Comparison of ENCODE assay signal across 7 mouse cellular contexts in genomic region chr6:127086739-127087138, GRCm38 (mm10). TPM values are rescaled to one million over a fixed set of nuclear protein-coding genes. Genes with fewer than 3 reads are reported as not detected.
DNase-seq lines count a peak whose midpoint lies in the region.

No protein-coding gene starts in this region.

- peak; percentile 31 to 71 for DNase-seq in layer of hippocampus, adult 18-20 months (ENCODE audit: low spot score in 2 of 2)
- no peak for DNase-seq in layer of hippocampus, postnatal 36 days
- peak; percentile 61 for DNase-seq in brain, adult 2 months (ENCODE audit: low read depth, low spot score)
- peak; percentile 27 to 56 for DNase-seq in cerebellum, postnatal 36 days
- DNase-seq in left cerebral cortex, postnatal 4 days, result peak; percentile 50
- no peak for DNase-seq in embryo, embryonic 9.5 days (ENCODE audit: extremely low spot score)
- DNase-seq in spleen, postnatal 36 days (ENCODE audit: low spot score in 2 of 2), result no peak

- intact Hi-C loops in left cerebral cortex, postnatal 4 days (cut with DNase I), result loop anchor here (5.0 kb wide), 1 partner anchor 139 kb away; no protein-coding TSS in a partner anchor

RNA-seq across cellular contexts. Expression of gene Fgf23, which starts 14.0 kb away (rescaled TPM):
- under 1 TPM; 0.17 to 0.18 TPM for total RNA-seq in layer of hippocampus, adult 18-20 months (2021)
- total RNA-seq in layer of hippocampus, postnatal 36 days (2021), result under 1 TPM; 0.25 to 0.48 TPM
- under 1 TPM; 0.38 to 0.54 TPM for total RNA-seq in left cerebral cortex, postnatal 4 days (2021)

RNA-seq across cellular contexts. Expression of gene Tigar, which starts 22.6 kb away (rescaled TPM):
- total RNA-seq in layer of hippocampus, adult 18-20 months (2021), result 10 to 100 TPM; 27.9 to 30.7 TPM
- total RNA-seq in layer of hippocampus, postnatal 36 days (2021), result 10 to 100 TPM; 27.6 to 31.7 TPM
- 10 to 100 TPM; 16.4 to 18.6 TPM for total RNA-seq in left cerebral cortex, postnatal 4 days (2021)

Comparison
In these comparisons a context has a peak if more than half of its experiments do, and no peak if none do; other contexts are left out.
1. DNase-seq: peak in layer of hippocampus, adult 18-20 months (2 of 2), brain, adult 2 months (single experiment), cerebellum, postnatal 36 days (2 of 2) and left cerebral cortex, postnatal 4 days (single experiment); none in layer of hippocampus, postnatal 36 days (0 of 2), embryo, embryonic 9.5 days (single experiment) and spleen, postnatal 36 days (0 of 2).